Mouse (Mus musculus): ENCODE results near the gene Map4k3. TPM values are rescaled to one million over a fixed set of nuclear protein-coding genes. Genes with fewer than 3 reads are reported as not detected.

Gene Map4k3
- 32.8 and 33.8 TPM in 2 replicates for polyA plus RNA-seq (2014; fragmentation: Nextera tagmentation; extraction: Ambion mirVana)

GRCm38 (mm10) chr17:80728062-80728858 is at the start of gene Map4k3:
Gene Map4k3 (minus strand): TSS chr17:80728485.
- Histone ChIP-seq H3K27me3 (replicated peaks; ENCODE audit: control insufficient read depth, insufficient read depth, low read length) (no peaks in the 10 kb centered on the region), H3K36me3 (ENCODE audit: control insufficient read depth, insufficient read depth, low read length) (no peaks in the 10 kb centered on the region), H3K4me2 (ENCODE audit: low read depth, low read length) (peak within 1 kb of the TSS; percentile 91), H3K9ac (ENCODE audit: low read depth, low read length) (peak within 1 kb of the TSS; percentile 95), H3K9me3 (ENCODE audit: control insufficient read depth, low read length) (no peaks in the 10 kb centered on the region), H3K27ac (replicated peaks; ENCODE audit: low read depth, low read length) (peak within 1 kb of the TSS; percentile 96), H3K4me1 (ENCODE audit: control insufficient read depth, insufficient read depth, low read length) (peaks cover 12% of the 10 kb centered on the region), H3K4me3 (ENCODE audit: low read depth, low read length) (peak within 1 kb of the TSS; percentile 95)
- DNase-seq (ENCODE audit: low spot score) (peak; percentile 92), ATAC-seq (ENCODE audit: low read depth) (peak; percentile 96)
- 2% methylated on average over 26 of the region's 64 CpGs for WGBS

- 81% methylated on average over 1 of the region's 1 CpGs for WGBS
- peaks cover 24% of the 10 kb centered on the region for H3K4me1 ChIP-seq (ENCODE audit: control insufficient read depth, insufficient read depth, low read length)
- no peak for ATAC-seq (ENCODE audit: low read depth)
Measured at GRCm38 (mm10) chr17:80777581-80777980, 49.3 kb upstream of the Map4k3 start.

GRCm38 (mm10) chr17:80775178-80775788 is 47.0 kb upstream of the Map4k3 start:
- 65% methylated on average over 8 of the region's 8 CpGs for WGBS
- H3K9me3 ChIP-seq (ENCODE audit: control insufficient read depth, low read length) = 0 out of 2 replicates have a peak, but pooled peaks cover 3% of the 10 kb centered on the region
- no peak overlapping the region for H3K9ac ChIP-seq (ENCODE audit: low read depth, low read length)
- no peaks in the 10 kb centered on the region for H3K27me3 ChIP-seq (replicated peaks; ENCODE audit: control insufficient read depth, insufficient read depth, low read length)
- DNase-seq (ENCODE audit: low spot score) = no peak
- peaks cover 22% of the 10 kb centered on the region for H3K4me1 ChIP-seq (ENCODE audit: control insufficient read depth, insufficient read depth, low read length)
- H3K36me3 ChIP-seq (ENCODE audit: control insufficient read depth, insufficient read depth, low read length) = no peaks in the 10 kb centered on the region
- H3K4me2 ChIP-seq (ENCODE audit: low read depth, low read length) = no peak overlapping the region
- H3K27ac ChIP-seq (replicated peaks; ENCODE audit: low read depth, low read length) = no peak overlapping the region
- no peak overlapping the region for H3K4me3 ChIP-seq (ENCODE audit: low read depth, low read length)
- ATAC-seq (ENCODE audit: low read depth) = no peak

More at GRCm38 (mm10) chr17:80777581-80777980, 49.3 kb upstream of the Map4k3 start:
- no peak overlapping the region for H3K27ac ChIP-seq (replicated peaks; ENCODE audit: low read depth, low read length)
- no peak overlapping the region for H3K9ac ChIP-seq (ENCODE audit: low read depth, low read length)
- H3K27me3 ChIP-seq (replicated peaks; ENCODE audit: control insufficient read depth, insufficient read depth, low read length) = no peaks in the 10 kb centered on the region
- DNase-seq (ENCODE audit: low spot score) = no peak
- no peak overlapping the region for H3K4me3 ChIP-seq (ENCODE audit: low read depth, low read length)
- H3K9me3 ChIP-seq (ENCODE audit: control insufficient read depth, low read length) = 0 out of 2 replicates have a peak, but pooled peaks cover 3% of the 10 kb centered on the region
- no peaks in the 10 kb centered on the region for H3K36me3 ChIP-seq (ENCODE audit: control insufficient read depth, insufficient read depth, low read length)
- H3K4me2 ChIP-seq (ENCODE audit: low read depth, low read length) = no peak overlapping the region

- no peak overlapping the region for H3K27ac ChIP-seq (replicated peaks; ENCODE audit: low read depth, low read length)
- 0 out of 2 replicates have a peak, but pooled peaks cover 7% of the 10 kb centered on the region for H3K9me3 ChIP-seq (ENCODE audit: control insufficient read depth, low read length)
- 42% methylated on average over 14 of the region's 14 CpGs for WGBS
- peaks cover 12% of the 10 kb centered on the region for H3K4me1 ChIP-seq (ENCODE audit: control insufficient read depth, insufficient read depth, low read length)
- H3K4me2 ChIP-seq (ENCODE audit: low read depth, low read length) = peak overlapping the region; percentile 23; the same call in 1 of the 2 replicates
- H3K27me3 ChIP-seq (replicated peaks; ENCODE audit: control insufficient read depth, insufficient read depth, low read length) = no peaks in the 10 kb centered on the region
- H3K36me3 ChIP-seq (ENCODE audit: control insufficient read depth, insufficient read depth, low read length) = no peaks in the 10 kb centered on the region
- H3K4me3 ChIP-seq (ENCODE audit: low read depth, low read length) = no peak overlapping the region
- H3K9ac ChIP-seq (ENCODE audit: low read depth, low read length) = no peak overlapping the region
- ATAC-seq (ENCODE audit: low read depth) (peak; percentile 90), DNase-seq (ENCODE audit: low spot score) (peak; percentile 90)
Measured at GRCm38 (mm10) chr17:80772545-80773453, 44.5 kb upstream of the Map4k3 start.

- DNase-seq (ENCODE audit: low spot score) (no peak), ATAC-seq (ENCODE audit: low read depth) (no peak)
- Histone ChIP-seq H3K27me3 (replicated peaks; ENCODE audit: control insufficient read depth, insufficient read depth, low read length) (no peaks in the 10 kb centered on the region), H3K9me3 (ENCODE audit: control insufficient read depth, low read length) (0 out of 2 replicates have a peak, but pooled peaks cover 4% of the 10 kb centered on the region), H3K36me3 (ENCODE audit: control insufficient read depth, insufficient read depth, low read length) (no peaks in the 10 kb centered on the region), H3K4me3 (ENCODE audit: low read depth, low read length) (no peak overlapping the region), H3K9ac (ENCODE audit: low read depth, low read length) (no peak overlapping the region), H3K4me2 (ENCODE audit: low read depth, low read length) (no peak overlapping the region), H3K4me1 (ENCODE audit: control insufficient read depth, insufficient read depth, low read length) (peaks cover 13% of the 10 kb centered on the region; the same call in 1 of the 2 replicates), H3K27ac (replicated peaks; ENCODE audit: low read depth, low read length) (no peak overlapping the region)
- WGBS = 67% methylated on average over 1 of the region's 1 CpGs
Measured at GRCm38 (mm10) chr17:80770065-80770464, 41.8 kb upstream of the Map4k3 start.

GRCm38 (mm10) chr17:80765204-80765603 is 36.9 kb upstream of the Map4k3 start:
- H3K4me2 ChIP-seq (ENCODE audit: low read depth, low read length) = no peak overlapping the region
- 0 out of 2 replicates have a peak, but pooled peaks cover 3% of the 10 kb centered on the region for H3K9me3 ChIP-seq (ENCODE audit: control insufficient read depth, low read length)
- H3K27ac ChIP-seq (replicated peaks; ENCODE audit: low read depth, low read length) = peak overlapping the region; percentile 48; the same call in 1 of the 2 replicates
- no peak overlapping the region for H3K9ac ChIP-seq (ENCODE audit: low read depth, low read length)
- 26% methylated on average over 2 of the region's 2 CpGs for whole genome bisulfite sequencing
- DNase-seq (ENCODE audit: low spot score) (peak; percentile 75), ATAC-seq (ENCODE audit: low read depth) (no peak)
- H3K4me1 ChIP-seq (ENCODE audit: control insufficient read depth, insufficient read depth, low read length) = peaks cover 22% of the 10 kb centered on the region; the same call in 1 of the 2 replicates
- H3K27me3 ChIP-seq (replicated peaks; ENCODE audit: control insufficient read depth, insufficient read depth, low read length) = no peaks in the 10 kb centered on the region
- no peaks in the 10 kb centered on the region for H3K36me3 ChIP-seq (ENCODE audit: control insufficient read depth, insufficient read depth, low read length)
- no peak overlapping the region for H3K4me3 ChIP-seq (ENCODE audit: low read depth, low read length)

GRCm38 (mm10) chr17:80763065-80763681 is 34.9 kb upstream of the Map4k3 start:
- H3K27me3 ChIP-seq (replicated peaks; ENCODE audit: control insufficient read depth, insufficient read depth, low read length) = no peaks in the 10 kb centered on the region
- no peak overlapping the region for H3K4me3 ChIP-seq (ENCODE audit: low read depth, low read length)
- H3K27ac ChIP-seq (replicated peaks; ENCODE audit: low read depth, low read length) = no peak overlapping the region
- H3K9ac ChIP-seq (ENCODE audit: low read depth, low read length) = no peak overlapping the region
- WGBS = 48% methylated on average over 11 of the region's 11 CpGs
- H3K36me3 ChIP-seq (ENCODE audit: control insufficient read depth, insufficient read depth, low read length) = no peaks in the 10 kb centered on the region
- ATAC-seq (ENCODE audit: low read depth) (no peak; the same call in 1 of the 2 replicates), DNase-seq (ENCODE audit: low spot score) (peak; percentile 69)
- H3K4me1 ChIP-seq (ENCODE audit: control insufficient read depth, insufficient read depth, low read length) = peaks cover 22% of the 10 kb centered on the region; the same call in 1 of the 2 replicates
- no peak overlapping the region for H3K4me2 ChIP-seq (ENCODE audit: low read depth, low read length)
- no peaks in the 10 kb centered on the region for H3K9me3 ChIP-seq (ENCODE audit: control insufficient read depth, low read length)
